Mouse (Mus musculus) thymus, adult 2 months (tissue): ENCODE results near the gene Gm9508. TPM values are rescaled to one million over a fixed set of nuclear protein-coding genes. Genes with fewer than 3 reads are reported as not detected.

Source experiments
- DNase-seq: peaks from one replicate; pipeline ENCODE4 v3.0.0; 2021
- H3K27ac ChIP-seq: fragments of 200-500 bp; 2 replicates; pipeline ENCODE4 v1.5.1; 2012; ENCODE audit warnings: low read length, control low read depth; ENCODE audit not compliant: control insufficient read depth, insufficient read depth
- H3K27me3 ChIP-seq: fragments of 200-500 bp; 2 replicates; pipeline ENCODE4 v1.6.1; 2012; ENCODE audit warnings: mild to moderate bottlenecking, low read length, moderate library complexity, mixed read lengths; ENCODE audit not compliant: control insufficient read depth, insufficient read depth
- H3K36me3 ChIP-seq: fragments of 200-500 bp; 2 replicates; pipeline ENCODE4 v1.6.1; 2012; ENCODE audit warnings: mild to moderate bottlenecking, low read length, moderate library complexity; ENCODE audit not compliant: control insufficient read depth, insufficient read depth
- H3K4me1 ChIP-seq: fragments of 200-500 bp; replicated peaks from 2 replicates; pipeline ENCODE4 v1.6.1; 2012; ENCODE audit warnings: low read length; ENCODE audit not compliant: control insufficient read depth, insufficient read depth
- H3K4me3 ChIP-seq: fragments of 200-500 bp; 2 replicates; pipeline ENCODE4 v1.5.1; 2012; ENCODE audit warnings: mild to moderate bottlenecking, low read length, control low read depth, moderate library complexity; ENCODE audit not compliant: control insufficient read depth, insufficient read depth
- CTCF ChIP-seq: fragments of 200-500 bp; IDR thresholded peaks from 2 replicates; pipeline ENCODE4 v1.5.1; 2012; ENCODE audit warnings: mild to moderate bottlenecking, control low read depth, low read length, moderate library complexity, borderline replicate concordance; ENCODE audit not compliant: control insufficient read depth, poor library complexity, insufficient read depth; ENCODE audit errors: extremely low read depth
- POLR2A ChIP-seq: fragments of 200-500 bp; IDR thresholded peaks from 2 replicates; pipeline ENCODE4 v1.6.1; 2012; ENCODE audit warnings: mild to moderate bottlenecking, low read length, control low read depth, moderate library complexity; ENCODE audit not compliant: control insufficient read depth, poor library complexity, insufficient read depth; ENCODE audit errors: extremely low read depth
- whole genome bisulfite sequencing: fragments of 180-500 bp; shearing (Covaris S2); methylation state at CpG from one replicate; pipeline ENCODE4 v1.1.7; 2018; 5-methylcytosine and 5-hydroxymethylcytosine counted together
- polyA plus RNA-seq: library from polyadenylated mRNA; depleted of rRNA; stranded (reverse); fragments of >200 nt; gene quantifications from 2 replicates; pipeline ENCODE4 v1.2.3, GENCODE M21; 2012; rRNA removed

Gene Gm9508
- polyA plus RNA-seq, 1 experiment: not detected

- H3K27me3 ChIP-seq: no peaks in the 10 kb centered on the region
- H3K4me3 ChIP-seq: no peak overlapping the region
- WGBS: 94% methylated on average over 9 of the region's 9 CpGs
- no peak for TF ChIP-seq CTCF
- TF ChIP-seq POLR2A: no peak
- no peaks in the 10 kb centered on the region for H3K36me3 ChIP-seq
- no peak overlapping the region for H3K27ac ChIP-seq
- no peak for DNase-seq
- H3K4me1 ChIP-seq: no peaks in the 10 kb centered on the region
Observed at GRCm38 (mm10) chr10:77652046-77652445, 45.0 kb downstream of the Gm9508 start.

- 93% methylated on average over 8 of the region's 8 CpGs for WGBS
- DNase-seq: no peak
- H3K4me1 ChIP-seq: no peaks in the 10 kb centered on the region
- no peak overlapping the region for H3K27ac ChIP-seq
- peaks cover 32% of the 10 kb centered on the region for H3K36me3 ChIP-seq
- H3K4me3 ChIP-seq: no peak overlapping the region
- no peak for TF ChIP-seq CTCF
- TF ChIP-seq POLR2A: no peak
- no peaks in the 10 kb centered on the region for H3K27me3 ChIP-seq
Observed at GRCm38 (mm10) chr10:77647901-77648300, 49.1 kb downstream of the Gm9508 start.

GRCm38 (mm10) chr10:77647461-77647860, 49.6 kb downstream of the Gm9508 start:
- peaks cover 32% of the 10 kb centered on the region for H3K36me3 ChIP-seq
- 68% methylated on average over 1 of the region's 1 CpGs for WGBS

More at GRCm38 (mm10) chr10:77647461-77647860, 49.6 kb downstream of the Gm9508 start:
- H3K4me3 ChIP-seq: no peak overlapping the region
- no peaks in the 10 kb centered on the region for H3K27me3 ChIP-seq
- TF ChIP-seq POLR2A: no peak
- TF ChIP-seq CTCF: no peak
- no peak overlapping the region for H3K27ac ChIP-seq
- no peak for DNase-seq
- H3K4me1 ChIP-seq: no peaks in the 10 kb centered on the region

Other genes with a start within 250 kb of the Gm9508 start
- 49.1 and 52.4 TPM in 2 replicates for gene Fam207a, start 181.4 kb downstream of the Gm9508 start, polyA plus RNA-seq
- gene Itgb2, start 167.0 kb downstream of the Gm9508 start, polyA plus RNA-seq: 304 and 334 TPM in 2 replicates
- gene Pttg1ip, start 115.5 kb downstream of the Gm9508 start, polyA plus RNA-seq: 103 and 129 TPM in 2 replicates
- 236 and 248 TPM in 2 replicates for gene Sumo3, start 91.1 kb downstream of the Gm9508 start, polyA plus RNA-seq
- not detected in 2 replicates for gene Gm49325, start 91.0 kb downstream of the Gm9508 start, polyA plus RNA-seq
- gene Ube2g2, start 75.0 kb downstream of the Gm9508 start, polyA plus RNA-seq: 52.0 and 52.6 TPM in 2 replicates
- gene Tspear, start 10.7 kb downstream of the Gm9508 start, polyA plus RNA-seq: 0.97 and 1.3 TPM in 2 replicates
- not detected in 2 replicates for gene Gm19402, start 6.5 kb downstream of the Gm9508 start, polyA plus RNA-seq
- gene Gm10272, start 9.4 kb upstream of the Gm9508 start, polyA plus RNA-seq: not detected in 2 replicates
- gene Gm10024, start 14.2 kb upstream of the Gm9508 start, polyA plus RNA-seq: not detected in 2 replicates
- gene Gm10142, start 18.6 kb upstream of the Gm9508 start, polyA plus RNA-seq: not detected in 2 replicates
- gene Krtap12-1, start 23.4 kb upstream of the Gm9508 start, polyA plus RNA-seq: 0.23 TPM in 1 of 2 replicates, not detected in the other
- gene Gm10100, start 29.3 kb upstream of the Gm9508 start, polyA plus RNA-seq: not detected in 2 replicates
- not detected in 2 replicates for gene Gm18596, start 45.4 kb upstream of the Gm9508 start, polyA plus RNA-seq
- not detected in 2 replicates for gene Gm9736, start 54.1 kb upstream of the Gm9508 start, polyA plus RNA-seq
- not detected in 2 replicates for gene Gm3233, start 62.4 kb upstream of the Gm9508 start, polyA plus RNA-seq
- gene Gm3238, start 74.1 kb upstream of the Gm9508 start, polyA plus RNA-seq: not detected in 2 replicates
- not detected in 2 replicates for gene Gm7138, start 79.7 kb upstream of the Gm9508 start, polyA plus RNA-seq
- gene Gm3250, start 85.3 kb upstream of the Gm9508 start, polyA plus RNA-seq: not detected in 2 replicates
- gene Gm7137, start 91.0 kb upstream of the Gm9508 start, polyA plus RNA-seq: not detected in 2 replicates
- gene Gm9639, start 97.8 kb upstream of the Gm9508 start, polyA plus RNA-seq: not detected in 2 replicates
- gene Gm19668, start 101.9 kb upstream of the Gm9508 start, polyA plus RNA-seq: not detected in 2 replicates
- not detected in 2 replicates for gene Gm9507, start 114.6 kb upstream of the Gm9508 start, polyA plus RNA-seq
- not detected in 2 replicates for gene Gm2696, start 117.4 kb upstream of the Gm9508 start, polyA plus RNA-seq
- gene Krtap10-4, start 129.9 kb upstream of the Gm9508 start, polyA plus RNA-seq: not detected in 2 replicates
- gene Krtap10-10, start 138.7 kb upstream of the Gm9508 start, polyA plus RNA-seq: 0.12 TPM in 1 of 2 replicates, not detected in the other
- gene Gm36176, start 149.6 kb upstream of the Gm9508 start, polyA plus RNA-seq: 0.36 TPM in 1 of 2 replicates, not detected in the other
- gene Gm10318, start 155.6 kb upstream of the Gm9508 start, polyA plus RNA-seq: not detected in 2 replicates
- 0.24 and 0.27 TPM in 2 replicates for gene Gm3285, start 164.7 kb upstream of the Gm9508 start, polyA plus RNA-seq
- 1.1 and 1.9 TPM in 2 replicates for gene Lrrc3, start 205.3 kb upstream of the Gm9508 start, polyA plus RNA-seq